Mouse (Mus musculus): ENCODE data around the gene 2310007B03Rik. TPM values are rescaled to one million over a fixed set of nuclear protein-coding genes. Genes with fewer than 3 reads are reported as not detected.

2310007B03Rik gene
- total and polyA plus RNA-seq, 3 experiments, result 0.05 TPM; not detected in 2

DNA sequence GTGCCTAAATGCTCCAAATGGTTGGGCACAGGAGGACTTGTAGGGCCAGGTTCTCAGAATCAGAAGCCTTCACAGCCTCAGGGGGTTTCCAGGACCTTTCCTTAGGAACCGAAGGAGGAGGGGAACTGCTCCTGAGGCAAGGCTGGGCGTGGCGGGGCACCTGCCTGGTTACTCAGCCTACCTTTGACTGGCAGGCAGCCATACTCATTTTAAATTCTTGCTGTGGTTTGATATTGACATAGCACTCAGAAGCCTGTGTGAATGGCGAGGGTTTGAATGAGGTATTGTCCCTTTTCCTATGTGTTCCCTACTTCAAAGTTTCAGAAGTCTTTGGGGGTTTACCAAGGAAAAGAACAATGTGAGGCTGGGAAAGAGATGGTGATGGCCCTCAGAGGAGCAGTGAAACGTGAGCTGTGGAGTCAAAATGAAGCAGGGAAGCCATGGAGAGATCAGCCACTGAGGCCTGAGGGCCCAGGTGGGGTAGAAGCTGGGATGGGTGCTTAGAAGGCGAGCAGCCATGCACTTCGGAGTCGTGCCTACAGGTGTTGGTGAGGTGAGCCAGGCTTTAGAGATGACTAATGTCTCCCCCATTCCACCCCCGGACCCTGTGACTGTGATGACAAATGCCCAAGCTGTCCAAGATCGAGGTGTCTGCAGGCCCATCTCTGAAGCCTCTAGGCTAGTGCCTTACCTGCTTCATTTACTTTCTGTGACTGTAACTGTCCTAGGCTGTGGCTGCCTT lies 30.3 kb downstream of the 2310007B03Rik start:
- DNase-seq (ENCODE audit: low spot score) (no peak), ATAC-seq (ENCODE audit: extremely low read depth, insufficient number of reproducible peaks, low FRiP score, poor library complexity, severe bottlenecking) (no peak)
- Histone ChIP-seq H3K4me1 (ENCODE audit: insufficient read depth, low read depth, low read length) (no peaks in the 10 kb centered on the region), H3K4me3 (ENCODE audit: low read depth, low read length) (no peak overlapping the region), H3K9me3 (replicated peaks) (no peaks in the 10 kb centered on the region), H3K36me3 (replicated peaks) (no peaks in the 10 kb centered on the region), H3K27me3 (ENCODE audit: insufficient read depth, low read length) (peaks cover 5% of the 10 kb centered on the region; the same call in 1 of the 2 replicates)
- no peak for TF ChIP-seq CTCF (IDR thresholded peaks at IDR 0.05; ENCODE audit: low read depth, low read length)
- no peak for TF ChIP-seq GATA1 (IDR thresholded peaks at IDR 0.05; ENCODE audit: borderline replicate concordance, low read length)
- no peak for TF ChIP-seq TAL1 (conservative IDR thresholded peaks at IDR 0.05; ENCODE audit: low read depth, low read length)

DNA sequence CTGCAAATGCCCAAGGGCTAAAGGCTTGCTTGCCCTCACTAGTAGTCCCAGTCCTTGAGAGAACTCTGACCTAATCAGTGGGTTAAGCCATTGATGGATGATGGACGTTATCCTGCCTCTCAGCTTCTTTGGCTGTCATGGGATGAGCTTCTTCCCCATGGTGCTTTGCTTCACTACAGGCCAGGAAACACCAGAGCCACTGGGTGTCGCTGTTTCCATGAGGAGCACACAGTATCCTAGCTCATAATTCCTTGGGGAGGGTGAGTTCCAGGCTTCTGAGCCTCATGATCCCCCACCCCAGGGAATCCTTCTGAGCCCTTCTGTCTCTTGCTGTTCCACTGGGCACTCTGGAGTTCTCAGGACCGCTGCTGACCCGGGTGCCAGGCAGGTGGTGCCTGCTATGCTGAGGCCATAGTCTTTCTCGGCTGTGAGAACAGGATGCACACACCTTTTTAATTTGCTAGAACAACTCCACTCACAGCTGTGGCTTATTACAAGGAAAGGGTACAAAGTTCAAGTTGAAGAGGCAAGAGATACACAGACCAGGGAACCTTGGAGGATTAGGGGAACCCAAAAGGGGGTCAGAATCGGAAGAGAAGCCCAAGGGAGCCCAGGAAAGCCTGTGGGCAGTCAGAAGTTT lies 31.9 kb downstream of the 2310007B03Rik start:
- H3K4me3 ChIP-seq (ENCODE audit: low read depth, low read length), result no peak overlapping the region
- no peaks in the 10 kb centered on the region for H3K36me3 ChIP-seq (replicated peaks)
- ATAC-seq (ENCODE audit: extremely low read depth, insufficient number of reproducible peaks, low FRiP score, poor library complexity, severe bottlenecking) (no peak), DNase-seq (ENCODE audit: low spot score) (no peak)
- peaks cover 5% of the 10 kb centered on the region; the same call in 1 of the 2 replicates for H3K27me3 ChIP-seq (ENCODE audit: insufficient read depth, low read length)
- no peak for TF ChIP-seq TAL1 (conservative IDR thresholded peaks at IDR 0.05; ENCODE audit: low read depth, low read length)
- TF ChIP-seq POLR2AphosphoS5 (IDR thresholded peaks at IDR 0.05; ENCODE audit: insufficient replicate concordance, low read depth, low read length), result no peak
- no peak for TF ChIP-seq GATA2 (IDR thresholded peaks at IDR 0.05; ENCODE audit: borderline replicate concordance, low read depth, low read length)
- TF ChIP-seq CTCF (IDR thresholded peaks at IDR 0.05; ENCODE audit: low read depth, low read length), result peak; percentile 37
- no peaks in the 10 kb centered on the region for H3K9me3 ChIP-seq (replicated peaks)
- H3K4me1 ChIP-seq (ENCODE audit: insufficient read depth, low read depth, low read length), result no peaks in the 10 kb centered on the region

DNA sequence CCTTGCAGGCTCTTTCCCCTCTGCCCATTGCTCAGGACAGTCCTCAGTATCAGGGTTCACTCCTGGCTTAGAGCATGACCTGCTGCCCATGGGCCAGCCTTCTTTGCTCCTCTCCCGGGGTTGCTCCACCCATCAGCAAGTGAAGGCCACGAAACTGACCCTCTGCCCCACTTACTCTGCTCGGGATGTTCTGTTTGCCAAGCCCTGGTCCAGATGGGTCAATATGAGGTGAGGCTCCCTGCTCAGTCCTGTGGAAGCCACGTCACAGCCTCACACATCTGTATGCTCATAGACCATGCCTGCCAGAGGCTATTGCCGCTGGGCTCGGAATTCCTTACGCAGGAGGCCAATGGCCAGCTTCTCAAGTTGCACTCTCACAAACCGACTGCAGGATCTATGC lies 32.5 kb downstream of the 2310007B03Rik start:
- H3K4me1 ChIP-seq (ENCODE audit: insufficient read depth, low read depth, low read length), result no peaks in the 10 kb centered on the region
- no peaks in the 10 kb centered on the region for H3K9me3 ChIP-seq (replicated peaks)
- H3K36me3 ChIP-seq (replicated peaks), result no peaks in the 10 kb centered on the region
- ATAC-seq (ENCODE audit: extremely low read depth, insufficient number of reproducible peaks, low FRiP score, poor library complexity, severe bottlenecking) (no peak), DNase-seq (ENCODE audit: low spot score) (no peak)
- H3K27me3 ChIP-seq (ENCODE audit: insufficient read depth, low read length), result peaks cover 5% of the 10 kb centered on the region; the same call in 1 of the 2 replicates
- TF ChIP-seq TAL1 (conservative IDR thresholded peaks at IDR 0.05; ENCODE audit: low read depth, low read length) (no peak), GATA2 (IDR thresholded peaks at IDR 0.05; ENCODE audit: borderline replicate concordance, low read depth, low read length) (no peak), POLR2AphosphoS5 (IDR thresholded peaks at IDR 0.05; ENCODE audit: insufficient replicate concordance, low read depth, low read length) (no peak), CTCF (IDR thresholded peaks at IDR 0.05; ENCODE audit: low read depth, low read length) (no peak), GATA1 (IDR thresholded peaks at IDR 0.05; ENCODE audit: borderline replicate concordance, low read length) (no peak)
- no peak overlapping the region for H3K4me3 ChIP-seq (ENCODE audit: low read depth, low read length)

DNA sequence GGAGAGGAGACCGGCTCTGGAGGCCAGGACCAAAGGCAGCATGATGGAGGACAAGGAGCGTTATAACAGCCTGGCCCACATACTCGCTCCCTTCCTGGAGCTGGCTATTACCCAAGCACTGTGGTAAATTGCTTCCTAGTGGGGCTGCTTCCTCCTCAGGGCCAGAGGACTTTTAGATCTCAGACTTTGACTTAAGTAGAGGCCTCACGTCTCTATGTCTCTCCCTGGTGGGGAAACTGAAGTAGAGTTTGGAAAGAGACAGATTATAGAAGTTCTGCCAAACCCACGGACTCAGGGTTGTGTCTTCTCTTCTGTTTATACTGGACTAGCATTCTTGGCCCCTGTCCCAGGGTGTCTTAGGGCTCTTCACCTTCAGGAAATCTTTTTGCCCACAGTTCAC lies 35.5 kb downstream of the 2310007B03Rik start:
- H3K9me3 ChIP-seq (replicated peaks), result no peaks in the 10 kb centered on the region
- TF ChIP-seq CTCF (IDR thresholded peaks at IDR 0.05; ENCODE audit: low read depth, low read length), result no peak
- TF ChIP-seq GATA1 (IDR thresholded peaks at IDR 0.05; ENCODE audit: borderline replicate concordance, low read length), result no peak
- no peak for TF ChIP-seq GATA2 (IDR thresholded peaks at IDR 0.05; ENCODE audit: borderline replicate concordance, low read depth, low read length)
- TF ChIP-seq POLR2AphosphoS5 (IDR thresholded peaks at IDR 0.05; ENCODE audit: insufficient replicate concordance, low read depth, low read length), result no peak
- no peak for TF ChIP-seq TAL1 (conservative IDR thresholded peaks at IDR 0.05; ENCODE audit: low read depth, low read length)
- peaks cover 5% of the 10 kb centered on the region; the same call in 1 of the 2 replicates for H3K27me3 ChIP-seq (ENCODE audit: insufficient read depth, low read length)
- H3K4me1 ChIP-seq (ENCODE audit: insufficient read depth, low read depth, low read length), result no peaks in the 10 kb centered on the region
- ATAC-seq (ENCODE audit: extremely low read depth, insufficient number of reproducible peaks, low FRiP score, poor library complexity, severe bottlenecking) (no peak), DNase-seq (ENCODE audit: low spot score) (no peak)
- no peak overlapping the region for H3K4me3 ChIP-seq (ENCODE audit: low read depth, low read length)
- H3K36me3 ChIP-seq (replicated peaks), result no peaks in the 10 kb centered on the region

DNA sequence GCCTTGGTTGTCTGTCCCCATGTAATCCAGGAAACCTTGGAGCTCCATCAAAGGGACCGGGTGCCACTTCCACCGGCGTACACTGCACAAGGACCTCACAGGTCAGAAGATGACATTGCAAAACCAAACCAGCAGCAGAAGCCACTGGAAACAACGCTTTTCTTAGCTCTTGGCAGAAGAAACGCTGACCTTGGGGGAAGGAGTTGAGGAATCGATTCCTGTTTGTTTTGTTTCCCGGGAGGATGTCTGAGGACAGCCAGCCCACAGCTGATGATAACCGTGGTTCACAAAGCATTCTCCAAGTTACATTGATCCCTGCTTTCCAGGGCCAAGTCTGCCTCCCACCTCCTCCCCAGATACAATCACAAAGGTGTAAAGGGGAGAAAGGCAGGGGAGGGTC lies 36.7 kb downstream of the 2310007B03Rik start:
- ATAC-seq (ENCODE audit: extremely low read depth, insufficient number of reproducible peaks, low FRiP score, poor library complexity, severe bottlenecking), result no peak
- no peak for DNase-seq (ENCODE audit: low spot score)
- Histone ChIP-seq H3K27me3 (ENCODE audit: insufficient read depth, low read length) (peaks cover 5% of the 10 kb centered on the region; the same call in 1 of the 2 replicates), H3K4me3 (ENCODE audit: low read depth, low read length) (no peak overlapping the region), H3K4me1 (ENCODE audit: insufficient read depth, low read depth, low read length) (no peaks in the 10 kb centered on the region), H3K36me3 (replicated peaks) (no peaks in the 10 kb centered on the region), H3K9me3 (replicated peaks) (no peaks in the 10 kb centered on the region)
- TF ChIP-seq GATA1 (IDR thresholded peaks at IDR 0.05; ENCODE audit: borderline replicate concordance, low read length) (no peak), TAL1 (conservative IDR thresholded peaks at IDR 0.05; ENCODE audit: low read depth, low read length) (no peak), GATA2 (IDR thresholded peaks at IDR 0.05; ENCODE audit: borderline replicate concordance, low read depth, low read length) (no peak), CTCF (IDR thresholded peaks at IDR 0.05; ENCODE audit: low read depth, low read length) (no peak), POLR2AphosphoS5 (IDR thresholded peaks at IDR 0.05; ENCODE audit: insufficient replicate concordance, low read depth, low read length) (no peak)

DNA sequence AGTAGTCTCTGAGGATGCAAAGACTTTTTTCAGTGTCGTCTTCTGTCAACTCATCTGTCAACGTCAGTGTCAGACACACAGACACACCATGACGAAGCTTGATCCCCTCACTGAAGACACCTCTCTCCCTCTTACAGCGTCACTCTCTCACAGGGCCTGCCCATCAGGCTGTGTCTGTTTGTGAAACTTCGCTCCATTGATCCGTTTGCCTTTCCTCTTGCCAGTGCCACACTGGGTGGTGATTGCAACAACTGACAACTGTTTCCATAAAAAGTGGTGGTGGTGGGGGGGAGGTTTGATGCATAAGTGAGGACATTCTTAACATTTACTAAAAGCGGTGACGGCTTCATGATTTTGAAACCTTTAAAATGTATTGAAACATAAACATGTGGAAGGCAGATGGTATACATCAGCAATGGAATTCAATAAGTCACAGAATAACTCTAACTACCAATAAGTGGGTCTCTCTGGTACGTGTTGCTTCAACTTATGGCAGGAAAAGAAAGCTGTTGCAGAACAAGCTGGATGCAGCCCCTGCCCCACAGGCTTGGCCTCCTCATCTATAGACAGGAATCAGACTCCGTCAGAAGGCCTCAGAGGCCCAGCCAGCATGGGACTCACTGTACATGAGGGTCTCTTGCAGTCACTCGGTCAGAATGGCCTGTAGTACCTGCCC lies 37.4 kb downstream of the 2310007B03Rik start:
- Histone ChIP-seq H3K4me3 (ENCODE audit: low read depth, low read length) (no peak overlapping the region), H3K27me3 (ENCODE audit: insufficient read depth, low read length) (peaks cover 5% of the 10 kb centered on the region; the same call in 1 of the 2 replicates), H3K4me1 (ENCODE audit: insufficient read depth, low read depth, low read length) (no peaks in the 10 kb centered on the region), H3K9me3 (replicated peaks) (no peaks in the 10 kb centered on the region), H3K36me3 (replicated peaks) (no peaks in the 10 kb centered on the region)
- TF ChIP-seq GATA1 (IDR thresholded peaks at IDR 0.05; ENCODE audit: borderline replicate concordance, low read length) (no peak), TAL1 (conservative IDR thresholded peaks at IDR 0.05; ENCODE audit: low read depth, low read length) (no peak), GATA2 (IDR thresholded peaks at IDR 0.05; ENCODE audit: borderline replicate concordance, low read depth, low read length) (no peak), POLR2AphosphoS5 (IDR thresholded peaks at IDR 0.05; ENCODE audit: insufficient replicate concordance, low read depth, low read length) (no peak), CTCF (IDR thresholded peaks at IDR 0.05; ENCODE audit: low read depth, low read length) (no peak)
- ATAC-seq (ENCODE audit: extremely low read depth, insufficient number of reproducible peaks, low FRiP score, poor library complexity, severe bottlenecking) (no peak), DNase-seq (ENCODE audit: low spot score) (no peak)
